Mouse (Mus musculus): Measurements from ENCODE around the gene Zzz3.

- TF ChIP-seq CTCF (IDR thresholded peaks at IDR 0.05) = no peak
- TF ChIP-seq EP300 (IDR thresholded peaks at IDR 0.05; ENCODE audit: insufficient read depth, low read depth, low read length) = peak; percentile 51; the same call in 1 of the 2 replicates
Measured at GRCm38 (mm10) chr3:152401964-152402670, 6.8 kb downstream of the Zzz3 start.
